Mouse (Mus musculus): ENCODE results near the gene Gramd4.

The Gramd4 gene

GRCm38 (mm10) chr15:86057413-86057812, at the start of gene Gramd4:
Gene Gramd4 (plus strand): TSS chr15:86057695.
- DNase-seq (ENCODE audit: low spot score) = peak; percentile 43

GRCm38 (mm10) chr15:86013130-86013529, 44.4 kb upstream of the Gramd4 start:
- DNase-seq (ENCODE audit: low spot score) = no peak

DNA sequence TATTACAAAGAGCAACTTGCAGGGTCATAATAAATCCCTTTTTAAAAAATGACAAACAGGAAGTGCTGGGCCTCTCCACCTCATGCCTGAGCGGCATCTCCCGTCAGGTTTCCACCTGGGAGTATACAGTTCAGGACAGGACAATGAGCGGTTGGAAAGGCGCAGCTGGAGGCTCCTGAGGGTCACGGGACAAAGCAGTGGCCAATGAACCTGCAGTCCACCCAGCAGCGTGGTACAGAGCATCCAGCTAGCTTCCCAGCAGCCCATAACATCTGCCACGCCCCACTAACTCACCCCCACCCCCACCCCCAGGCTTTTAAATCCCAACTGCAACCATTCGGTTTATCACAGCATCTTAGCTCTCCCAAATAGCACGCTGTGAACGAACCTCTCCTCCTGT, 43.8 kb upstream of the Gramd4 start:
- DNase-seq (ENCODE audit: low spot score) = no peak

- no peak for DNase-seq (ENCODE audit: low spot score)
Measured at GRCm38 (mm10) chr15:86015026-86015425, 42.5 kb upstream of the Gramd4 start.

DNA sequence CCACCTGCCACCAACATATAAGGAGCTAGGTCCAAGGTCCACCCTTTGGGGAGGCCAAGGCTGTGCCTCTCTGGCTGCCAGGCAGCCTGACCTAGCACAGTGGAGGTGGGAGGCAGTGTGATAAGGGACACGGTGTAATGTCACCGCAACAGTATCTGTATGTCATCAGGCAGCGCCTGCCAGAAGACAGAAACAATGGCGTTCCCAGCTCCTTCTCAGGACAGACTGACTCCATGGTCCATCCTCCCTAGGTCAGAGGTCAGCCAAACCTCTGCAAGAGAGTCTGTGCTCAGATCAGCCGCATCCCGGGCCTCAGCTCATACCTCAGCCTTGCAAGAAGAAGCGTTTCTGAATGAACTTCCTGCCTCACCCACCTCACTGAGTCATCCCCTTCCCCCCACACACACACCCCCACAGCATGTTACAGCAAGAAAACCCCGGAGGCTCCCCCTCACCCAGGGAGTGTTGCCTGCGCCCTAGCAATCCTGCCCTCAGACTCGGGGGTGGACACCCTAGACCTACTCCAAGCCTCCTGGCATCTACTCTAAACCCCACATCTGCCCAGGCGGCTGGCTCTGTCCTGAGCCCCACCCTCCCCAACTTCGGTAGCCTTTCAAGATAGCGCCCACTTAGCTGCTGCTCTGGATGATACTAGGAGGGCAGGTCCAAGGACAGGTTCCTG, 41.5 kb upstream of the Gramd4 start:
- no peak for DNase-seq (ENCODE audit: low spot score)

GRCm38 (mm10) chr15:86017336-86017735, 40.2 kb upstream of the Gramd4 start:
- DNase-seq (ENCODE audit: low spot score) = no peak

GRCm38 (mm10) chr15:86018753-86019512, 38.6 kb upstream of the Gramd4 start:
- no peak for DNase-seq (ENCODE audit: low spot score)

- no peak for DNase-seq (ENCODE audit: low spot score)
Measured at GRCm38 (mm10) chr15:86020008-86020407, 37.5 kb upstream of the Gramd4 start.

DNA sequence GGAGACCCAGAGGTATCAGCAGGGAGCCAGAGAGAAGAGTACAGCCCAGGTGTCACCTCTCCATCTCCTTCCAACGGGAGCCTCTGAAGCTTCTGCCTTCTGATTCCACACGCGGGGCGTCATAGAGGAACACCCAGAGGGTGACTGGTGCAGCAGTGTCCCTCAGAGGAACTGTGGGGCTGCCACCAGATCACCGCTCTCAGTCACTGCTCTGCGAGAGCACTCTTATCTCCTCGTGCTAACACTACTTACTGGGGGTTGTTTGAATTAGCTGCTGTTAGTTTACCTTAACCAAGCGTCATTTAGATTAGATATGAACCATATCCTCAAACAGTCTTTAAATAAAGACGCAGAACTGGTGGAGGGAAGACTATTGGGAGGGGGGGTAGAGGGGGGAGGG, 36.2 kb upstream of the Gramd4 start:
- no peak for DNase-seq (ENCODE audit: low spot score)

DNA sequence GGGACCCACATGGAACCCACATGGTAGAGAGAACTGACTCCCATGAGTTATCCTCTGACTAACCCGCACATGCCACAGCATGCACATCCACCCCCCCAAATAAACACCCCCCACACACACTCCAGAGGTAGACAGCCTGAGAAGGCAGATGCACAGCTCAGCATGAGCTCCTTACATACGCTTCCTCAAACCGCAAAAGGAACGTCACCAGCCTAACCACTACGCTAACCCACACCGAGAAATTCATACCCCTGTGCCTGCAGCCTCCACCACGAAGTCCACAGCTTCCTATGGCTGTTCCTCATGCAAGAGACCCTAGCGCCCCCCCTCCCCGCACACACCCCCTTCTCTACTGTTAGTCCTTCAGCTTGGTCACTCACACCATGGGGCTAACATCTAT, 35.5 kb upstream of the Gramd4 start:
- DNase-seq (ENCODE audit: low spot score) = no peak

- DNase-seq (ENCODE audit: low spot score) = no peak
Measured at GRCm38 (mm10) chr15:86027871-86028270, 29.6 kb upstream of the Gramd4 start.

GRCm38 (mm10) chr15:86029981-86030380, 27.5 kb upstream of the Gramd4 start:
- no peak for DNase-seq (ENCODE audit: low spot score)

DNA sequence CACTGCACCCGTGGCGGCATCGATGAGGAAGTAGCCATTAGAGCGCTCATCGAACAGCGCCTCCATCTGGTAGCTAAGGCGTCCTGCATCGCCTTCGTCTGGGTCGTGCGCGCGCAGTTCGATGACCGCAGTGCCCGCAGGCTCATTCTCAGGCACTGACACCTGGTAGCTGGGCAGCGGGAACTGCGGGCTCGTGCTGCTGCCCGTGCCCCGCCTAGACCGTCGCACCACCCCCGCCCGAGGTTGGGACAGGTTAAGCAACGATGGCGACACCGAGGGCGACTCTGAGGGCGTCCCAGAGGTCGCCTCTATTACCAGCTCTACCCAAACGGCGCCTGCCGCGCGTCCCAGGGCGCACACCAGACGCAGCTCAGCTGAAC, 24.7 kb upstream of the Gramd4 start:
- peak; percentile 41 for DNase-seq (ENCODE audit: low spot score)

GRCm38 (mm10) chr15:86033191-86033841, 24.2 kb upstream of the Gramd4 start, which contains the start of gene Celsr1:
Gene Celsr1 (minus strand): TSS chr15:86033777.
- DNase-seq (ENCODE audit: low spot score) = no peak

GRCm38 (mm10) chr15:86034021-86034523, 23.4 kb upstream of the Gramd4 start:
- peak; percentile 72 for DNase-seq (ENCODE audit: low spot score)

GRCm38 (mm10) chr15:86034781-86035360, 22.6 kb upstream of the Gramd4 start:
- DNase-seq (ENCODE audit: low spot score) = peak; percentile 37

GRCm38 (mm10) chr15:86035913-86036312, 21.6 kb upstream of the Gramd4 start:
- DNase-seq (ENCODE audit: low spot score) = peak; percentile 51

GRCm38 (mm10) chr15:86038802-86039201, 18.7 kb upstream of the Gramd4 start:
- peak; percentile 79 for DNase-seq (ENCODE audit: low spot score)

GRCm38 (mm10) chr15:86041421-86041820, 16.1 kb upstream of the Gramd4 start:
- no peak for DNase-seq (ENCODE audit: low spot score)

DNA sequence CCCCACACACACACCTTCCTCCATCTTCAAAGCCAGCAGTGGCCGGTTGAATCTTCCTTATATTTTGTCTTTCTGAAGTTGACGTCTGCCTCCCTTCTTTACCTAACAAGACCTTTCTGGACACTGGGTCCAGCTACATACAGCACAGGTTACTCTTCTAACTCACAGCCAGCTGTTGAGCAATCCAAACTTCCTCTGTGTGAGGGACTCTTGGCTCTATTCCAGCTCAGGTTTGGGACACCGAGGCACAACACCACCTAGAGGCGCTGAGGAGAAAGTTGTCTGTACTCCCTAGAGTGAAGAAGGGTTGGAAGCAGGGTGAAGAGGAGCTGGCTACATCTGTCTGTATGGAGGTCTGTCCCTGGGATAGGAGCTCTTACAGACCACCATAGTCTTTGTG, 15.1 kb upstream of the Gramd4 start:
- peak; percentile 48 for DNase-seq (ENCODE audit: low spot score)

- DNase-seq (ENCODE audit: low spot score) = no peak
Measured at GRCm38 (mm10) chr15:86049510-86049909, 8.0 kb upstream of the Gramd4 start.

- no peak for DNase-seq (ENCODE audit: low spot score)
Measured at GRCm38 (mm10) chr15:86050170-86050743, 7.2 kb upstream of the Gramd4 start.

Data from lung, postnatal 25 days (tissue).